Mouse (Mus musculus) liver, embryonic 14.5 days (tissue): Measurements from ENCODE around the gene Cd44.

ENCODE experiments used
- CTCF ChIP-seq: IDR thresholded peaks from 2 replicates; pipeline ENCODE4 v1.5.1; 2016; ENCODE audit warnings: antibody characterized with exemption, low read depth, control low read depth
- EP300 ChIP-seq: IDR thresholded peaks from 2 replicates; pipeline ENCODE4 v1.6.1; 2016; ENCODE audit warnings: antibody characterized with exemption, low read depth

GRCm38 (mm10) chr2:102798149-102798548 is 103.3 kb downstream of the Cd44 start:
- TF ChIP-seq CTCF (no peak), EP300 (no peak)
